Mouse (Mus musculus) regulatory T cell (primary cell): ENCODE results near the gene Ankrd10.
"Not testable (repeated sequence)": the region's sequence is repeated elsewhere in the genome, so short reads cannot be mapped to it uniquely, and the experiment has no call there.

Experiments used
- in situ Hi-C: fragments of 300-600 bp; cut with MboI, MseI; formaldehyde crosslinking; loops from one replicate; pipeline ENCODE4 v1.15.1; 2025; ENCODE audit warnings: high pct_unique_total_duplicates

The Ankrd10 gene

DNA sequence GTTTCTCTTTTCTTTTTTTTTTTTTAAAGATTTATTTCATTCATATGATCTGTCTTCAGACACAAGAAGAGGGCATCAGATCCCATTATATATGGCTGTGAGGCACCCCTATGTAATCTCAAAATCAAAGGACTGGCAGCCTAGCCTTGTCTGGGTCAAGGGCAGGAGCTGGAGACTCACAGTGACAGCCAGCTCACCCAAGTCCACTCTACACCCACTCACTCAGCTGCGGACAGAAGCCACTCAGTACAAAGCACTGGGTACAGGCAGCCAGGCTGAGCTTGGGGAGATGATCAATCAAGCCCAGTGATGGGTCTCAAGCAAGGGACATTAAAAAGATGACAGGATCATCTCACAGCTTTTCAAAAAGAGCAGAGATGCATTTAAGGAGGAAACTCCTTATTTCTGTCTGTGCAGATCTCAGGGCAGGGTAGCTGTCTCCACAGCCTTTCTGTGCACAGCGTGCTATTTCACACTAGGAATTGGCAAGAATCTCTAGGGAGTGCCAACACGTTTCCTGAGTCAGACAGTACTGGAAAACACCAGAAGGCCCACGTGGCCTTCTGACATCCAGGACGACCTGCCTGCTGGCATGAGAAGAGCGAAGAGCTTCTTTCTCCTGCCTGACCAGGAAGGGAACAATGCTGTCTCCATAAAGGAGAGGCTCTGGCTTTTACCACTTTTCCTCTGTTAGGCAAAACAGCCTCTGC is 21.3 kb downstream of the Ankrd10 start:
- in situ Hi-C loops: no loop called here

DNA sequence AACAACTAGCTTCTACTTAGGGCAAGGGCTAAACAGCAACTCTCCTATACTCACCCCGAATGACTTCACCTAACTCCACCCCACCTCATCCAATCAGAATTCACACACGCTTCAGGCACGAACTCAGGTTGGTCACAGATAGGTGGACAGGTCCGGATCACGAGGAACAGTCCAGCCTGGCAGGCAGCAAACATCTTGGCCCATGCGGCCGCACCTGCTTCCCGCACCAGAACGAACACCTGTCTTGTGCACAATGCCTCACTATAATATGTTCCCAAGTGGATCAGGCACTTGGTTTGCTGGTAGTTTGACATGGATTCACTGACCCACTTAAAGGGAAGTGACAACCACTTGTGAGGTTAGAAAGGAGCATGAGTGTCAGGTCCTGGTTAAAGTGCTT is 26.7 kb downstream of the Ankrd10 start:
- in situ Hi-C loops: no loop called here

GRCm38 (mm10) chr8:11602006-11602680 is 33.4 kb downstream of the Ankrd10 start:
- in situ Hi-C loops: no loop called here

- in situ Hi-C loops: no loop called here
These were observed 35.1 kb downstream of the Ankrd10 start for GRCm38 (mm10) chr8:11600301-11600951.

DNA sequence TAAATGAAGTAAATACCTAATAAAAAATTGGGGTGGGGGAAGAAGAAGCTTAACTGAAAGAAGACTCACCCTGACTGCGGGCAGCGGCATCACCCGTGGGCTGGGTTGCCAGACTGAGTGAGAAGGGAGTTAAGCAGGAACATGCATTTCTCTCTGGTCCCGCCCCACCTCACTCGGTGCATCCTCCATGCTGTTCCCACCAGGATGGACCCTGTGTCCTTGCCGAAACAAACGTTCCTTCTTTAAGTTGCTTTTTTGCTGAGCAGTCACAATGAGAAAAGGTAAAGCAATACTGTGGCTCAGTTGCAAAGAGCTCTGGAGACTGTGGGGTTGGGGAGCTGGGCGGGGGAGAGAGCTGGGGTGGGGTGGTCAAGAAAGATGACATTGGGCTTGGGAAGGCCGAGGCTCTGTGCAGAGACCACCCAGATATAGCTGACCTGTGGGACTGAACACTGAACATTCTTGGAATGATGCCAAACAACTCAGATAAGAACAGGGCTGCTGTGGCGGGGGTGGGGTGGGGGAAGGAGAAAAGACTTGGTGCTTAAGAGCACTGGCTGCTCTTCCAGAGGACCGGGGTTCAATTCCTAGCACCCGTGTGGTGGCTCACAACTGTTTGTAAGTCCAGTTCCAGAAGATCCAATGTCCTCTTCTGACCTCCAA is 42.2 kb downstream of the Ankrd10 start:
- in situ Hi-C loops: no loop called here

DNA sequence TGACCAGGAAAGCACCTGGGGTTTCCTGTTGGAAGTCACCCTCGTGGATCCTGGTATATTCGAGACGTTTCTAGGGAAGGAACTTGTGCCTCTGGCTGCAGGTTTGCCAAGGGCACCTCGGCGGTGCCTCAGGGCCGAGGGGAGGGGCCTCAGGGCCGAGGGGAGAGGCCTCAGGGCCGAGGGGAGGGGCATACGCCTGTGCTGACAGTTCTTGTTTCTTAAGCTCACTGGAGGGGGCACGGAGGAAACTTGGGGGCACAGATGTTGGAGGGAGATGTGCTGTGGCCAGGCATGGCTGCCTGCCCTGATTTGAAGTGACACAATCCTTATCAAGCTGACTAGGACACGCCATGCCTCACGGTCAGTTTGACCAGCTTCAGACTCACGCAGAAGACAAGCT is 43.3 kb downstream of the Ankrd10 start:
- in situ Hi-C loops: no loop called here

- in situ Hi-C loops: no loop called here
These were observed 43.7 kb downstream of the Ankrd10 start for GRCm38 (mm10) chr8:11591837-11592236.

DNA sequence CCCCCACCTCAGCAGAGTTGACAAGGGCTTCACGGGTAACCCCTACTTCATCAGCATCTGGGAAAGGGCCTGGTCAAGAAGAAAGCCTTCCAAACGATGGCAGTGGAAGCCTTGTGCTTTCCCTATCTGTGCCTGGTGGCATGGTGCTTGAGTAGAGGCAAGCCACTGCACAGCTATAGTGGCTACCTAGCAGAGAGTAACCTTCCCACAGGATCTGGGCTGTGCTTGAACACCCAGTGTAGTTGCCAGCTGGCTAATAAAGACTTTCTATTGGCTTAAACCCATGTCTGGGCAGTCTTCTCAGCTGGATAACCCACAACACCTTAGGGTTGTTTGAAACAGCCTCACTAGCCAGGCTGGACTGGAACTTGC is 49.2 kb downstream of the Ankrd10 start:
- in situ Hi-C loops: no loop called here

DNA sequence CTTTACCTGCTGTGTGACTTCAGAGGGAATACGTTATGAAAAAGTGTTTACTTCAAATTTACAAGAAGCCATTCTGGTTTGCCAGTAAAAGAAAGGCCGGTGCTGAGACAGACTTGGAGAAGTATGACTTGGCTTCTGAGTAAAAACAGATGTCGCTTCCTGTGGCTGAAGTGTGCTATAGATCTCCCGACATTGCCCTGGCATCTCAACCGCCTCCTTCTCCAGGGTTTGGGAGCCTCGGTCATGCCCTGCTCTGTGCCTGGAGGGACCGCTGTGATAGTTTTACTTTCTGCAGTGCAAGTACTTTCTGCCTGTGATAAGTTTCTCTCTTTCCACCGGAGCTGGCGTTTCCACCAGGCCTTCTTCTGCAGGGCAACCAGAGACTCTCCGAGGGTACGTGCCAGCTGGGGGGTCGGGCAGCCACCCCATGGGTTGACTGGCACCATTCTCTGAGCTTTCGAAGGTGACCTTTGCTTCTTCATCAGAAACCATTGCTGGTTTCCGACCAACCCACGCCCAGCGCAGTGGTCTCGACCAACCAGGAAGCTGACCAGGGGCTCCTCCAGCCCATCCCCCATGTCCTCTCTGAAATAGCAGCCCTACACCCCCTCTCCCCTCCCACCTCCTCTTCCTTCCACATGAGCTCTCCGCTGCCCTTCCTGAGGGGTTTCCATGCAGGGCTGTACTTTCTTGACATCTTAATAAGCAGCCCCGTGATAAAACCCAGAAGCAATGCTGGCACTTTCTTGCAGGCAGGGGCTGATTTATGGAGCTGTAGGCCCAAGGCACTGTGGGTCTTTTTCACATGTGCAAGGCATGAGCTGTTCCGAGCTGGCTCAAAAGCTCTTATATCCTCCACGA is 49.8 kb downstream of the Ankrd10 start:
- in situ Hi-C loops: no loop called here

GRCm38 (mm10) chr8:11575604-11576384 is 59.8 kb downstream of the Ankrd10 start:
- in situ Hi-C loops: no loop called here

- in situ Hi-C loops: no loop called here
These were observed 60.5 kb downstream of the Ankrd10 start for GRCm38 (mm10) chr8:11574911-11575603.

DNA sequence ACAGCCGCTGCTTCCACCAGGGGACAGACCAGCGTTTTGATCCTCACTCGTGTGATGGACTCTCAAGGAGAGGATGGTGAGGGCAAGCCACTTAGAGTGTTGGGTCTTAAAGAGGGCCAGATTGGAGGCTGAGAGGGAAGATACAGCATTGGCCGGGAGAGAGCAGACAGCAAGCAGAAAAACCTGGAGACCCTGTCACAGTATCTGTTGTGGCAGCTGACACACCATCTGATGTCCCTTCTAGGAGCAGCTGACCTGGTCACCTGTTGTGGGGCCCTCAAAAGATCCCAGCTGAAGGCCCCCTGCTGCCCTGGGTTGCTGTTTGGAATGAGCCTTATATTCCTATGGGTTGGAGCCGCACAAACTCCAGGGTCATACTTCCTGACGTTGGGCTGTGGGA is 63.1 kb downstream of the Ankrd10 start:
- in situ Hi-C loops: no loop called here

- in situ Hi-C loops: no loop called here
These were observed 63.6 kb downstream of the Ankrd10 start for GRCm38 (mm10) chr8:11571950-11572349.

DNA sequence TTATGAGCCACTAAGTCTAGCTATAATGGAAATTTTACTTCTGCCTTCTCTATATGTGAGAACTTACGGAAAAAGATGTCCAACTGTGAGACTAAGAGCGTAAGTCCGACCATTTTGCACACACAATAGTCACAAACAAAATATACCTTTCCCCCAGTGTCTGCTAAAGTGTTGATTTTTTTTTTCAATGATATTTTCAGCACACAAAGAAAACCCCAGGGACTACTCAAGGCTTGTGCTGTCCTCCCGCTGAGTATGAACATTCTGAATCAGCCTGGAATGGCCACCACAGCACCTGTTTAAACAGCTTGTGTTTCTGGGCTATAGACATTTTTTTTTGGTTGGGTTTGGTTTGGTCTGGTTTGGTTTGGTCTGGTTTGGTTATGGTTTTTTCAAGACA is 64.8 kb downstream of the Ankrd10 start:
- in situ Hi-C loops: no loop called here

DNA sequence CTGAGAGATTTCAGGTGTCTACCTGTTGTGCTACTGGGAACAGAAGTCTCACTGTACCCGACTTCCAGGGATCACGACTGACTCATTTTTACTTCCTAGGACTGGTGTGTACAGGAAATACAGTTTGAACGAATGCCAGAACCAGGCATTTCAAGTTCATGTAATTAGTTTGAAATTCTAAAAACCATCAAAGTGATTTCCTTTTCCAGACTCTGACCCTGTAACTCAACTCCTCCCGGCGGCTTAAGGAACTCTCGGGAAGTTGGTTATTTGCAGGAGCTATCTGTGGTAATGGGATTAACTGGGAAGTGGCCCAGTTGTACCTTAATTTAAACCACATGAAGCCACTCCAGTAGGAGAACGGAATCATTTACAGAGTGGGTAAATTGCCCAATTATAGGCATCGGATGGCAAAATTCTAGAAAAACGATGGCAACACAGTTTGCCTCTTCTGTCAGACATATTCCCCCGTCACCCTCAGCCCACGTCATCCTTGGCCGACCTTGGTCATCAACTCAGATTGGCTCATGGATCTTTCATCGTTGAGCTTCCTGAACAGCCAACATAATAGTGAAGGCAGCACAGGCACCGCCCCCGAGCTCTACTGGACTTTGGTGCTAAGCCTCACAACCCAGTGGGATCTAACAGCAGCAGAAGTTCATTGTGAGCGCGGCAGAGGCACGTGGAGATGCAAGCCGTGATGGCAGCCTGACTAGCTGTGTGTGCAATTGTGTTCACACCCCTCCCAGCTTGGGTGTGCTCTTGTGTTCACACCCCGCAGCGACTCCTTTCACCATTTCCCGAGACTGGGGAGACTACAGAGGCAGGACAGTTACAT is 66.1 kb downstream of the Ankrd10 start:
- in situ Hi-C loops: no loop called here

DNA sequence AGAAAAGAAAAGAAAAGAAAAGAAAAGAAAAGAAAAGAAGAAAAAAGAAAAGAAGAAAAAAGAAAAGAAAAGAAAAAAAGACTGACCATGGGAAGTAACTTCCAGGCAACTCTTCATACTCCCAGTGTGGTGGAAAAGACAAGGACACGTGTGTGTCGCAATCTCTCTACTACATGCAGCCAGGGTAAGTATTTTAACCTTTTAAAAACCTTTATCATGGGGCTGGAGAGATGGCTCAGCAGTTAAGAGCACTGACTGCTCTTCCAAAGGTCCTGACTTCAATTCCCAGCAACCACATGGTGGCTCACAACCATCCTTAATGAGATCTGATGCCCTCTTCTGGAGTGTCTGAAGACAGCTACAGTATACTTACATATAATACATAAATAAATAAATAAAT is 67.4 kb downstream of the Ankrd10 start:
- in situ Hi-C loops: not testable (repeated sequence)

DNA sequence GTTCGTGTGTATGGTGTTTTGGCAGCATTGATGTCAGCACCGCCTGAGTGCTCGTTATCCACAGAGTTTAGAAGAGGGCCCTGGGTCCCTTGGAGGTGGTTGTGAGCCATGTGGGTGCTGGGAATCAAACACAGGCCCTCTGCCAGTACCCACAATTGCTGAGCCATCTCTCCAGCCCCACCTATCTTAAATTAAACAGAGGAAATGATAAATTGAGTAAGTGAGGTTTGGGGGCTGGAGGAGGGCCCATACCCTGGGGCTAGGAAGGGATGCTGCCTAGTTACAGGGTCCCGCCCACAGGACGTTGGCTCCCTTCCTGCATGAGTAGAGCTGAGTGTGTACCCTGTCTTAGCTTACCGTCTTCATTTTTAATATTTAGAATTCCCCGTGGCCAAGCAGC is 70.8 kb downstream of the Ankrd10 start:
- in situ Hi-C loops: no loop called here

- in situ Hi-C loops: no loop called here
These were observed 71.3 kb downstream of the Ankrd10 start for GRCm38 (mm10) chr8:11564236-11564635.
